Mouse (Mus musculus): ENCODE results near the gene Sftpa1. TPM values are rescaled to one million over a fixed set of nuclear protein-coding genes. Genes with fewer than 3 reads are reported as not detected.

Sftpa1 gene
- not detected for polyA plus RNA-seq (2017; shearing (Covaris generic))

DNA sequence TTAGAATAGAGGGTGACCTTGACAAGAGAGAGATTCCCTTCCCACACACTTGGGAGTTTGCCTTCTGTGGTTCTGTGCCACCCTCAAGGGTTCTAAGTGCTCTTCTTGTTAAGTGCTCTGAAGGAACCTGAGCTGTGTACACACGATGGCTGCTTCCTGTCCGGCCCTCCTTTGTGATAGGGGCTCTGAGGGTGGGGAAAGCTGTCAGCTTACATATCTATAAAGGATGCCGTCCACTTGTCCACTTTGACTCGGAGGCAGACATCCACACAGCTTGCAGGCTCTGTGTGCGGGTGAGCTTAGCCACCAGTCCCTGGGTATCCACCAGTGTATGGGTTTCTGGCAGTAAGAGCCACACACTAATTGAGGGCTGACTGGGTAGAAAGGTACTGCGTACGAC lies at the start of gene Sftpa1:
Sftpa1 (plus strand) TSS at position 243 of the 400 bp plus-strand sequence.

DNA sequence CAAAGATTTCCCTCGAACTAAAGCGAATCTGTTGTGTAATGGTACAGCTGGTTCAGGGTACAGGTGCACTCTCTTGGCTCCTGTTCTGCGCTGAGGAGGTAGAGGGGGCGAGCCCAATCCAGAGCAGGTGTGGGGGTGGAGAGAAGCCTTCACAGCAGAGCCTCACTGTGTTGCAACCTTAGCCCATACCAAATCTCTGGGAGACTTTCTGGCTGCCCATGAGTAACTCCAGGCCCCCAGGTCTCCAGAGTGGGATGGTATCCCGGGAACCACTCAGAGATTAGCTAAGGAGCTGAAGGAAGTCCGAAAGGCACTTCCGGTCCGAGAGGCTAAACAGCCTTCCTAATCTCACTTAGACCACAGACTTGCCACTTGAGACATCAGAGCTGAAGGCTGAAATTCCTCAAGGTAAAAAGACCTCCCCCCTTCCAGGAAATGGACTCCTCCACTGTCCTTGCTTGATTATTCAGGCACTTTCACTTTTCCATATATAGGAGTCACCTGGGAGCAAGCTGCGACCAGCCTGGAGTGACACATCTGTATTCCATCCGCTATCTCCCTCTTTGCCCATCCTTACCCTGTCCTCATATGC lies 26.6 kb upstream of the Sftpa1 start, which contains the start of gene Mat1a:
Mat1a (plus strand) TSS at position 183 of the 592 bp plus-strand sequence.

DNA sequence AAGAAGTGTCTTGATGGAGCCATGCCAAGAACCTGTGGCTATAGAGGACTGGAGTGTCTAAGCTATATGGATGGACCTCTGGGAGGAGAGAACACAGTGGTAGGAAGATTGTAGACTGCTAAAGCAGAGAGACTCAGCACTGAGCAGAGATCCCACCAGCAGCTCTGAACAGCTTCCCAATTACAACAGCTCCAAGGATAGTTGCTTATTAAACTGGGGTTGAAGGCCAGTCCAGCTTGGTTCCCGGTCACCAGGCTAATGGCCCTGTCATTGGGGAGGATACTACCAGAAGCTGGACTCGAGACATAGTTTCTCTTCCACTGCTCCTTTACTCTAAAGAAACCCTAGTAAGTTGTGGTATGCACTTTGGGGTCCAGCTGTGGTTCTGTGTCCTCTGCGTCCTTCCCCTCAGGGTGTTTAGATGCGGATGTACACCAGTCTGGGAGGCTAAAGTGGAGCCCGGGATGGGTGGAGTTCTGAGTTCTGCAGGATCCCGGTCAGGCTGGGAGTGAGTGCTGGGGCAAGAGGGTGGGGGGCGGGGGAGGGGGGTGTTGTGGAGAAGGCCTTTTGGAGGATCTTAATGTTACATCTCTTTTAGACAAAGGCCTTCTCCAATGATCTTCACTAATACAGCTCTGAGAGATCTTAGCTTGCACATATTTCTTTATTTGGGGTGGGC lies 19.8 kb downstream of the Sftpa1 start, which contains the start of gene Mbl1:
Mbl1 (plus strand) TSS at position 239 of the 679 bp plus-strand sequence.

DNA sequence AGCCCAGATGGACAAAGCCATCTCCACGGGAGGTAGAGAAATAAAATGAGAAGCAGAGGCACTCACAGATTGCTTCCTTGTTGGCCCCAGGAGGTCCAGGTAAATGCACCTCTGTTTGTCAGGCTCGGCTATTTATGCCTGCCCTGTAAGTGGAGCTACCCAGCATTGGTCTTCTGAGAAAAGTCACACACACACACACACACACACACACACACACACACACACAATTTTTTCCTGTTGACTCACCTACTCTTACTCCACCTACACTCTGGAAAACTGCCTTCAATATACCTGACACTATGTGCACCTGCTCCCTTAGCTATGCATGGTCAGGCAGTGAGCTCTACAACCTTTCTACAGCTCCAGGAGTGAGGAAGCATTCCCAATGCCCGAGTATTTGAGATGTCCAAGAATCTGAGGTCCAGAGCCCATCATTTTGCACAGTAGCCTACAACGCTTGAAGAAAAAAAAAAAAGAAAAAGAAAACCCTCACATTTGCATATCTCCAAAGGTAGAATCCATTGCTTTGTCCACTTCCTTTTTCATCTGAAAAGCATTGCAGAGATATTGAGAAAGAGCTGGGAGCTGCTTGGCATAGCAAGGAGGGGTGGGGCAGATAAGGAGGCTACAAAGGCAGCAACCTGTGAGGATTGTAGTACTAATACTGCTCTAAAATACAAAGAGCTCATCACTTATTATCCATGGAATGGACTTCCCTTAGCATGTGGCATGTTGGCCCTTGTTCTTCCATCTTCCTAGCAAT lies 53.7 kb downstream of the Sftpa1 start, which contains the start of gene Sftpd:
Sftpd (minus strand) TSS at position 91 of the 763 bp plus-strand sequence.

Other genes with a start within 250 kb of the Sftpa1 start
- 0.50 TPM for gene Sh2d4b, start 238.5 kb upstream of the Sftpa1 start, polyA plus RNA-seq (2017; shearing (Covaris generic))
- 96.8 TPM for gene Tspan14, start 165.0 kb upstream of the Sftpa1 start, polyA plus RNA-seq (2017; shearing (Covaris generic))
- 9.5 TPM for gene Fam213a, start 118.0 kb upstream of the Sftpa1 start, polyA plus RNA-seq (2017; shearing (Covaris generic))
- gene Dydc2, start 62.6 kb upstream of the Sftpa1 start, polyA plus RNA-seq (2017; shearing (Covaris generic)), result not detected
- not detected for gene Dydc1, start 58.9 kb upstream of the Sftpa1 start, polyA plus RNA-seq (2017; shearing (Covaris generic))
- not detected for gene Mat1a, start 26.7 kb upstream of the Sftpa1 start, polyA plus RNA-seq (2017; shearing (Covaris generic))
- gene Mbl1, start 19.7 kb downstream of the Sftpa1 start, polyA plus RNA-seq (2017; shearing (Covaris generic)), result not detected
- gene Sftpd, start 53.4 kb downstream of the Sftpa1 start, polyA plus RNA-seq (2017; shearing (Covaris generic)), result not detected
- not detected for gene Gm2832, start 147.0 kb downstream of the Sftpa1 start, polyA plus RNA-seq (2017; shearing (Covaris generic))
- gene Gm5798, start 216.8 kb downstream of the Sftpa1 start, polyA plus RNA-seq (2017; shearing (Covaris generic)), result not detected

All from CD4-positive, CD25-positive, alpha-beta regulatory T cell (primary cell).